In the genomic region with DNA sequence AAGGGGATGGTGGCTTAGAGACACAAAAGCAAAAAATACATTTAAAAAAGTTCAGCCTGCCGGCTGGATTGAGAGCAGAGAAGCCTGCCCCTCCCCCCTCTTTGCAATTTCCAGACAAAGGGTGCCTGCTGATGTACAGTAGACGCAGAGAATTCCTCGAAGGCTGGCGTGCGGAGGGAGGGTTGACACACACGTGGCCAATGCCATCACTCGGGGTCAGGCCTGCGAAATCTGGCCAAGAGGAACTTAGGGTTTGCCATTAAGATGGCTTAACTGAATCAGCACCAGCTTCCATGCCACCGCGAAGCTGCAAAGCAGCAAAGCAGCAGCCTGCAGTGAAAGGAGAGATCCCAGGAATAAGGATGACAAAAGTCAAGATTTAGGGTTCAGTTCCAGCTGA, we compare ENCODE assay signal across 8 mouse cellular contexts. TPM values are rescaled to one million over a fixed set of nuclear protein-coding genes. Genes with fewer than 3 reads are reported as not detected.
DNase-seq lines count a peak whose midpoint lies in the region; ATAC-seq and TF ChIP-seq lines count a peak whose summit lies in the region.

No protein-coding gene starts in this region.

- peak; percentile 36 to 41 for DNase-seq in frontal cortex, postnatal 36 days (ENCODE audit: low spot score in 2 of 2)
- DNase-seq in MN1 (ENCODE audit: low spot score), result peak; percentile 66
- DNase-seq in forebrain, embryonic 14.5 days (ENCODE audit: low spot score), result peak; percentile 84
- DNase-seq in lung, postnatal 25 days (ENCODE audit: low spot score), result peak; percentile 26
- peak; percentile 24 for DNase-seq in right cerebral cortex, adult 18-20 months

- no peaks in the 10 kb centered on the region for H3K9me3 ChIP-seq in forebrain, embryonic 14.5 days (replicated peaks; ENCODE audit: control insufficient read depth, low read length)
- no peaks in the 10 kb centered on the region for H3K9me3 ChIP-seq in intestine, postnatal 0 days (ENCODE audit: control insufficient read depth)

- WGBS in forebrain, embryonic 14.5 days, result 1% methylated on average over 10 of the region's 10 CpGs
- WGBS in intestine, postnatal 0 days, result 8% methylated on average over 10 of the region's 10 CpGs

- H3K27me3 ChIP-seq in forebrain, embryonic 14.5 days (replicated peaks; ENCODE audit: control insufficient read depth, insufficient read depth, low read length), result no peaks in the 10 kb centered on the region
- H3K27me3 ChIP-seq in intestine, postnatal 0 days (replicated peaks; ENCODE audit: control insufficient read depth, insufficient read depth, low read length), result no peaks in the 10 kb centered on the region

- H3K36me3 ChIP-seq in forebrain, embryonic 14.5 days (ENCODE audit: control insufficient read depth, insufficient read depth, low read length), result peaks cover 23% of the 10 kb centered on the region
- H3K36me3 ChIP-seq in intestine, postnatal 0 days (ENCODE audit: control insufficient read depth, insufficient read depth), result no peaks in the 10 kb centered on the region

- ATAC-seq in frontal cortex, adult (ENCODE audit: low TSS enrichment), result no peak
- peak; percentile 19; the same call in 1 of the 2 replicates for ATAC-seq in forebrain, embryonic 14.5 days
- ATAC-seq in intestine, postnatal 0 days, result no peak
- no peak for ATAC-seq in activated CD4-positive, CD25-positive, alpha-beta regulatory T cell, adult 4 months

- peak overlapping the region; percentile 77 for H3K9ac ChIP-seq in forebrain, embryonic 14.5 days (ENCODE audit: low read length)
- no peak overlapping the region for H3K9ac ChIP-seq in intestine, postnatal 0 days (ENCODE audit: low read depth, low read length)

- H3K27ac ChIP-seq in forebrain, embryonic 14.5 days (ENCODE audit: low read depth, low read length), result peak overlapping the region; percentile 90
- no peak overlapping the region; the same call in 1 of the 2 replicates for H3K27ac ChIP-seq in intestine, postnatal 0 days (ENCODE audit: low read depth, low read length)

- TF ChIP-seq CTCF in intestine, postnatal 0 days (IDR thresholded peaks at IDR 0.05; ENCODE audit: low read depth), result no peak

- peaks cover 9% of the 10 kb centered on the region for H3K4me1 ChIP-seq in forebrain, embryonic 14.5 days (ENCODE audit: control insufficient read depth, insufficient read depth, low read length)
- no peaks in the 10 kb centered on the region for H3K4me1 ChIP-seq in intestine, postnatal 0 days (replicated peaks; ENCODE audit: control insufficient read depth, insufficient read depth, low read length)

- peak overlapping the region; percentile 86 for H3K4me2 ChIP-seq in forebrain, embryonic 14.5 days (ENCODE audit: low read length)
- peak overlapping the region; percentile 89 for H3K4me2 ChIP-seq in intestine, postnatal 0 days (replicated peaks; ENCODE audit: low read depth)

- H3K4me3 ChIP-seq in forebrain, embryonic 14.5 days (ENCODE audit: low read depth, low read length), result peak overlapping the region; percentile 100
- H3K4me3 ChIP-seq in intestine, postnatal 0 days (ENCODE audit: low read depth, low read length), result peak overlapping the region; percentile 16; the same call in 1 of the 2 replicates

RNA-seq across cellular contexts. Expression of gene Sox4, which starts 5.0 kb away (rescaled TPM):
- 284 and 311 TPM in 2 replicates for polyA plus RNA-seq in forebrain, embryonic 14.5 days (2014; fragmentation: Nextera tagmentation; extraction: Ambion mirVana)
- polyA plus RNA-seq in intestine, postnatal 0 days (2015; fragmentation: Nextera tagmentation; extraction: Ambion mirVana), result 17.9 and 18.4 TPM in 2 replicates
- polyA plus RNA-seq in activated CD4-positive, CD25-positive, alpha-beta regulatory T cell, adult 4 months (2017; shearing (Covaris generic)), result under 1 TPM; 0.14 to 0.40 TPM

Comparison
In these comparisons a context has a peak if more than half of its experiments do, and no peak if none do; other contexts are left out.
1. DNase-seq: peak in every context shown above with its lines; median percentile 84 in forebrain, embryonic 14.5 days; 66 in MN1; 38 in frontal cortex, postnatal 36 days; 26 in lung, postnatal 25 days; 24 in right cerebral cortex, adult 18-20 months.
2. RNA of gene Sox4, which starts 5.0 kb away (polyA plus RNA-seq): 284 to 311 TPM in forebrain, embryonic 14.5 days; 17.9 to 18.4 TPM in intestine, postnatal 0 days and 0.14 to 0.40 TPM in activated CD4-positive, CD25-positive, alpha-beta regulatory T cell, adult 4 months; every median in the first group is over 10 times any median in the second.